Mouse (Mus musculus) megakaryocyte-erythroid progenitor cell, adult 5-6 weeks (primary cell): ENCODE data around the gene Abca7. TPM values are rescaled to one million over a fixed set of nuclear protein-coding genes. Genes with fewer than 3 reads are reported as not detected.
A peak's percentile ranks its signal among the peaks of the same experiment; 100 is the strongest.

Experiments
- ATAC-seq: replicated peaks from 2 replicates; pipeline ENCODE4 v1.8.0; 2016; ENCODE audit warnings: mild to moderate bottlenecking, inconsistent platforms; ENCODE audit not compliant: severe bottlenecking, poor library complexity, low FRiP score, low TSS enrichment
- total RNA-seq, 2 experiments: library from RNA; stranded (forward) in 1 of 2; stranded (reverse) in 1 of 2; fragments of 200-1000, 215-1000 nt in 1 of 2; fragments of >200 nt in 1 of 2; fragmentation: Nextera tagmentation in 1 of 2; gene quantifications; 2 replicates each; pipeline ENCODE4 v1.2.3; 2014 to 2017

Abca7 gene
- total RNA-seq, 2 experiments from 2014 or later = 12.1 to 32.9 TPM

- no peak for ATAC-seq
Observed at GRCm38 (mm10) chr10:79989272-79989786, 7.0 kb upstream of the Abca7 start.

GRCm38 (mm10) chr10:79989870-79990269 lies 6.4 kb upstream of the Abca7 start:
- ATAC-seq = no peak

- ATAC-seq = no peak
Observed at GRCm38 (mm10) chr10:79991099-79991498, 5.2 kb upstream of the Abca7 start.

- no peak for ATAC-seq
Observed at GRCm38 (mm10) chr10:79991548-79991947, 4.7 kb upstream of the Abca7 start.

- no peak for ATAC-seq
Observed at GRCm38 (mm10) chr10:79994397-79995115, 1.7 kb upstream of the Abca7 start.

GRCm38 (mm10) chr10:79995636-79996035 lies 658 bp upstream of the Abca7 start:
- ATAC-seq = no peak

GRCm38 (mm10) chr10:79997034-79997760 lies 903 bp downstream of the Abca7 start:
- peak; percentile 49 for ATAC-seq

GRCm38 (mm10) chr10:79997819-79998218 lies 1.5 kb downstream of the Abca7 start:
- ATAC-seq = peak; percentile 39

- no peak for ATAC-seq
Observed at GRCm38 (mm10) chr10:80001945-80002344, 5.7 kb downstream of the Abca7 start.

- no peak for ATAC-seq
Observed at GRCm38 (mm10) chr10:80002829-80003228, 6.5 kb downstream of the Abca7 start.

- peak; percentile 64 for ATAC-seq
Observed at GRCm38 (mm10) chr10:80003374-80004232, 7.3 kb downstream of the Abca7 start.

GRCm38 (mm10) chr10:80004233-80004705 lies 8.0 kb downstream of the Abca7 start:
- no peak; the same call in 1 of the 2 replicates for ATAC-seq

GRCm38 (mm10) chr10:80011740-80012139 lies 15.4 kb downstream of the Abca7 start:
- ATAC-seq = no peak

- no peak for ATAC-seq
Observed at GRCm38 (mm10) chr10:80013609-80014008, 17.3 kb downstream of the Abca7 start.

- ATAC-seq = no peak
Observed at GRCm38 (mm10) chr10:80014484-80015290, 18.4 kb downstream of the Abca7 start.

- no peak for ATAC-seq
Observed at GRCm38 (mm10) chr10:80015583-80015982, 19.3 kb downstream of the Abca7 start.

- peak; percentile 79 for ATAC-seq
Observed at GRCm38 (mm10) chr10:80016511-80016910, 20.2 kb downstream of the Abca7 start, which contains the start of gene Arhgap45. Gene Arhgap45 (plus strand): TSS chr10:80016653.

GRCm38 (mm10) chr10:80016931-80017330 lies 20.6 kb downstream of the Abca7 start:
- peak; percentile 14 for ATAC-seq

- peak; percentile 21; the same call in 1 of the 2 replicates for ATAC-seq
Observed at GRCm38 (mm10) chr10:80017361-80017760, 21.1 kb downstream of the Abca7 start.
